Mouse (Mus musculus) kidney, postnatal 14 days (tissue): ENCODE results near the gene Znhit3.

Experiments
- DNase-seq: peaks from one replicate; pipeline ENCODE4 v3.0.0; 2022; ENCODE audit warnings: mixed read lengths

Znhit3 gene

GRCm38 (mm10) chr11:84873042-84873833, 42.9 kb downstream of the Znhit3 start:
- DNase-seq: no peak

- no peak for DNase-seq
Observed at GRCm38 (mm10) chr11:84871548-84872069, 44.6 kb downstream of the Znhit3 start.

GRCm38 (mm10) chr11:84871046-84871445, 45.1 kb downstream of the Znhit3 start:
- DNase-seq: no peak

DNA sequence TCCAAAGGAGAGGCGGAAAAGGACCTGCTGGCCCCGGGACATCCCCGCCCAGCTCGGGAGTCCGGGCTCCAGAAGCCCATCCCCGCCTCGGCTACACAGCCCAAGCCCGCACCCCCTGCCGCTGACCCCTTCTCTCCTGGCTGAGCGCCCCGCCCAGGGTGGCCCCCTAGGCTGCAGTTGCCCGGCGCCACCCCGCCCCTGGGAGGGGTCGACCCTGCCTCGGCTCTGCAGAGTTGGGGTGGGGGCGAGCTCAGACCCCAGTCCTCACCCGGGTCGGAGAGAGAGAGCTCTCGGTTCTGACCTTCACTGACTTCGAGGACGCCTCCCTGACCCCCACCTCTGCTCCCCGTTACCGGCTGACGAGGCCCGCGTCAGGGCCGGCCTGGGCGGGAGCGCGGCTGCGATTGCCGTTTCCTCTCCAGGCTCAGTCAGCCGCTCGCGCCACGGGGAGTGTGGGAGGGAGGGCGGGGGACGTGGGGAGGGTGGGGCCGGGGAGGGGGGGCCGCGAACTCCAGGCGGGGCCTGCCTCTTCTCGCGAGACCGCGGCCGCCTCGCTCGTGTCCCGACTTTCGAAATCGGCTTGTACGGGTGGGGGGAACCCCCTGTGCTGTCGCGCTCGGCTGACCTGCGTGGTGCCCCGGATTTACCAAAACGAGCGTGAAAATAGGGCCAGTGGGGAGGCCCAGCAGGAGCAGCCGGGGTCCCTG, 45.7 kb downstream of the Znhit3 start, which contains the start of gene Ggnbp2:
Gene Ggnbp2 (minus strand): TSS at position 481 of the 707 bp plus-strand sequence.
- DNase-seq: peak; percentile 95

DNA sequence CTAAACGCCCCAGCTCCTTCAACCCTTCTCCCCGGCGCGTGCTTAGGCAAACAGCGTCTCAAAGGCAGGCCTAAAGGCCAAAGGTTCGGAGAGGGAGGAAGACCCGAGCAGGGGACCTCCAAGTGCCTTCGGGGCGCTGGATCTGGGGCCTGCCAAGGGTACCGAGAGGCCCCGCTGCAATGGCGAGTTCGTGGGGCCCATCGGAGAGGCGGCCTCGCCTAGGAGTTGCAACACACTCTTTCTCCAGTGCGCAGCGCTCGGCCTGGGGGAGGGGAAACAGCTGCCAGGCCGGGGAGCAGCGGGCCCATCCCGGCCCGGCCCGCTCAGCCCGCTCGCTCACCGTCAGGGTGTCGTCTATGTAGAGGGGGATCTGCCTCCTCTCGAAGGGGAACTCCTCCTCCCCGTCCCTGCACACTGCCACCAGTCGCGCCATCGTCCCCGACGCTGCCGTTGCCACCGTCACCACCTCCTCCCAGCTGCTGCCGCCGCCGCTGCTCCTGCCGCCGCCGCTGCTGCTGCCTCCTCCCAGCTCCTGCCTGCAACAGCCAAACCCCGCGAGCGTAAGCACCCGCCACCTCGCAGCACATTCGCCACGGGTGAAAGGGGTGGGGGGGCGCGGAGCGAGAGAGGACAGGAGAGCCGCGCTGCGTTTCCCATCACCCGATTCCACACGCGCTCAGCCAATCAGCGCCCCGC, 46.5 kb downstream of the Znhit3 start:
- DNase-seq: peak; percentile 97

DNA sequence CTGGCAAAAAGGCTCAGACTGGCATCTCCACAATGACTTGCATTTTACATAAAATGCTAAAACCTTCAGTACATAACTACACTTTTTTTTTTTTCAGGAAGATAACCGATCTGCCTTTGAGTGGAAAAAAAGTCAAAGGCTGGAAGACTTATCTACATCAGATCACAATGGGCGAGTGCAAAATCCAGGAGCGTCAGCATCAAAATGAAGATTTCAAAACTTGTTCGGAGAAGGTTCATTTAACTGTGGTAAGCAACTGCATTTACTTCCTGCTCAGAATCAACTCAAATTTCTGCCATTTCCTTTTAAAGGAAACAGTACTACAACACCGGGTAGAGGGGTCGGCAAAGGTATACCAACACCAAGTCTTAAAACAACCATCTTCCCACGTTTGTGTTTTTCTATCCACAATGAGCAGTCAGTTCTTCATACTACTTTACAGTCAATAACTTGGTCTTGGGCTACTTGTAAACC, 47.3 kb downstream of the Znhit3 start:
- no peak for DNase-seq

DNA sequence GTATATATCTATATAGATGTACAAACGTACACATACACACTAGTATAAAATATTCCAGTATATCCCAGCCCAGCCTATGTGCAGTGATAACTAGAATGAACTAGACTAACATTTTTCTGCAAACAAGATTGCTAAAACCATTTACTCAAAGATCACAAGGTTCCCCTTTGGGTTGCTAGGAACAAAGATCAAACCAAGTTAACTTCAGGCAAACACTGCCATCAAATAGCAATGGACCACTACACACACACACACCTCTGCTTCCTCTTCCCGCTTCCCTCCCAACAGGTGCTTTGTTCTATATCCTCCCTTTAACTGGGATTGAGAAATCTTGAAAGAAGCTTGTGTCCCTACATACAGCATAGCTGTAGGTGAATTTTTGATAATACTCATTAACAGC, 48.6 kb downstream of the Znhit3 start:
- DNase-seq: no peak

- peak; percentile 27 for DNase-seq
Observed at GRCm38 (mm10) chr11:84865268-84865667, 50.9 kb downstream of the Znhit3 start.
